Mouse (Mus musculus): ENCODE data around the gene Fbxw5. TPM values are rescaled to one million over a fixed set of nuclear protein-coding genes. Genes with fewer than 3 reads are reported as not detected.

The Fbxw5 gene
- 41.1 and 47.3 TPM in 2 replicates for polyA plus RNA-seq (2012; ENCODE audit: insufficient read depth, insufficient read length, missing spikeins)

DNA sequence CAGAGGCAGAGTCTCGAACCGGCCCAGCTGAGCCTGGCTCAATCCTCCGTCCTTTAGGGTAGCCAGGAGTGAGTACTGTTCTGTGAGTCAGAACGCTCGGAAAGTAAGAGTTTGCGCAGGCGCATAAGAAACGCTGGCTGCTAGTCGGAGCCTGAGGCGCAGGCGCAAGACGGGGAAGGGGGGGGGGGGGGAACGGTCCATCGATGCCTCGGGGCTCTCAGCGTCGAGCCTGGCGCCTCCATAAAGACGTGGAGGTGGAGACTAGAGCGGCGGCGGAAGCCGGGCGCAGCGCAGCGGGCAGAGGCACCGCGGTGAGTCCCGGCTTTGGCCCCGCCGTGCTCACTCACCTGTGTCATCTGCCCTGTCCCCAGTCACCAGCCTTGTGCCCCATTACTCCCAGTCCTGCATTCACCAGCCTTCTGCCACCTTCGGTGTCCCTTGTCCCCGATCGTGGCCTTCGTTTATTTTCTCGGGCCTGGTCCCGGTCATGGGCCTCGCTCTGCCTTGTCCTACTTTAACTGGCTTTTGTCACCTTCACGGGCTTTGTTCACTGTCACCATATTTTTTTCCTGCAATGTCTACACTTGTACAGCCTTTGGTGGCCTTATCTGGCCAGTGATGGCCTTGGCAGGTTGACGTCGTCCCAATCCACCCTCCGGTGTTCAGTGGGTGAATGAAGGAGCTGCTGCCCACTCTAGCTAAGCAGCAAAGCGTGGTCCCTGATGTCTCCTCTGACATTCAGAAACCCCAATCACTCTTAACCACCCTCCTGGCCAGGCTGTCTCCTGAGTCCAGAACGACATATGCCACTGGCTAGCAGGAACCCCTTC is at the start of gene Fbxw5:
Gene Fbxw5 (plus strand): TSS at position 175 of the 830 bp plus-strand sequence.
- H3K4me1 ChIP-seq (ENCODE audit: control insufficient read depth, insufficient read depth, insufficient read length, low read length): peaks cover 11% of the 10 kb centered on the region
- H3K27ac ChIP-seq (replicated peaks; ENCODE audit: low read depth, low read length): peak within 1 kb of the TSS; percentile 88
- H3K4me3 ChIP-seq (ENCODE audit: insufficient read depth, low read depth, low read length): peak within 1 kb of the TSS; percentile 89

DNA sequence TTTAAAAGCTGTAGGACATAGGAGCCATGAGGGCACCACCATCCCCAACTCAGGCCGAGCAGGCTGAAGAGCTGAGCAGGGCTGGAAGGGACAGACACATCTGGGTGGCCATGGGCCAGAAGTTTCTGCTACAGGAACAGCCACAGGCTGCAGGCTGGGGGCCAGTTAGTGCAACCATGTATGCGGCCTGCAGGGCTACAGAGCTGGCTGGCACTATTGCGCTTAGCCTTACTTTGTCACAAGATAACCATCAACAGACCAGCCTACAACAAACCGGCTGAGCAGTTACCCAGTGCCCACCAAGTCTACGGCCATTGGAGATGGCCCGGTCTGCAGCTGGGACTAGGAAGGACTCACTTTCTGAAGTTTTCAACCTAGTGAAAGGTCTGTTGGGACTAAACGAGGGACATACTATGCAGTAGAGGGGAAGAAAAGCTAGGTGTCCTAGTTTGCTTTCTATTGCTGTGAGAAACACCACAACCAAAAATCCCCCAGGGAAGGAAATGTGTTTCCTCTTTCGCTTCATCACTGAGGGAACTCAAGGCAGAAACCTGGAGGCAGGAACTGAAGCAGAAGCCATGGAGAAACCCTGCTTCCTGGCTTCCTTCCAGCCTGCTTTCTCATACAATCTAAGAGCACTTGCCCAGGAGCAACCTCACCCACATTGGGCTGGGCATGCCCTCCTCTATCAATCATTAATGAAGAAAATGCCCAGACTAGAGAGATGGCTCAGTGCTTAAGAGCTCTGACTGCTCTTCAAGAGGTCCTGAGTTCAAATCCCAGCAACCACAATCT is 49.5 kb upstream of the Fbxw5 start:
- no peaks in the 10 kb centered on the region for H3K4me1 ChIP-seq (ENCODE audit: control insufficient read depth, insufficient read depth, insufficient read length, low read length)

DNA sequence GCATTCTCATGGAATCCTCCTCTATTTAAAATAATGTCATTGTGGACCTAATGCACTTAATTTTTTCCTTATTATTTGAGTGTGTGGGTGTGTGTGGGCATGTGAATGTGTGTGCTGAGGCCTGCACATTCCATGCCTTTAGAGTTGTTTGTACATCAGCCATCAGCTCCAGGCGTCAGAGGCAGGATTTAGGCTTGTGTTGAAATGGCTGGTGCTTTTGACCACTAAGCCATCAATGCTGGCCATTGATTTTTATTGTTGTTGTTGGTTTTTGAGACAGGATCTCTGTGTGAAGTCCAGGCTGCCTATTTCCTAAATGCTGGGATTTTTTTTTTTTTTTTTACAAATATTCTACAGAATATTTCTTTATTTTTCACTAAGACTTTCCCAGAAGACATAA is 47.6 kb upstream of the Fbxw5 start:
- Histone ChIP-seq H3K27ac (replicated peaks; ENCODE audit: low read depth, low read length) (no peak overlapping the region), H3K4me3 (ENCODE audit: insufficient read depth, low read depth, low read length) (no peak overlapping the region), H3K4me1 (ENCODE audit: control insufficient read depth, insufficient read depth, insufficient read length, low read length) (no peaks in the 10 kb centered on the region; the same call in 1 of the 2 replicates)

More for the DNA sequence above, 49.5 kb upstream of the Fbxw5 start:
- no peak overlapping the region for H3K4me3 ChIP-seq (ENCODE audit: insufficient read depth, low read depth, low read length)
- H3K27ac ChIP-seq (replicated peaks; ENCODE audit: low read depth, low read length): no peak overlapping the region

DNA sequence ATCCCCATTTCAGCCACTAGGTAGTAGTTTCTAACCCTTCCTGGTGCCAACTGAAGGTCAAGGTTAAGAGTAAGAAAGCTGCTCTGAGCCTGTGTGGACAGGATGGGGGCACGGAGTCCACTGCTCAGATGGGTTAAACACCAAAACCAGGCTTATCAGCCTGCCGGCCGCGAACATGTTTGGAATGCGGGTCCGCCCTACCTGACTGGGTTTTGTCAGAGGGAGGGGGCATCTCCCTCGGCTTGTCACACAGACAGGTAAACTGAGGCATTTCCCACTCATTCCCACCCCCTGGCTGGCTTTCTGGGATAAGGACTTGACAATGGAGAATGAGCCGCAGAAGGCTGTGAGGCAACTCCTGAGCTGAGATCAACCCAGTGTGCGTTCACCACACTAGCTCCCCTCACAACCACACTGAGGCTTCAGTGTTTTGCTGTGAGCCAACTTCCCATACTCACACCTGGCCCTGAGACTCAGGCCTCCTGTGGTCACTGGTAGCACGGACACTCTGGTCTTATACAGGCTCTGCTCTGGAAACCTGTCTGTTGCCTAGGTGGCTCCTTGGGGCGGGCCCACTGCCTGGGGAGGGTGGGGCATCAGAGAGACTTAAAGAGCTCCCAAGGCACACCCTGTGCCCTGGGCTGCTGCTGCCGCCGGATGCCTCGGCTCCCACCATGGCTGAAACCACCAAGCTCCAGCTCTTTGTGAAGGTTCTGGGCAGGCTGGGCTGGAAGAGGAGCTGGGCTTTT is 44.2 kb upstream of the Fbxw5 start, which contains the start of gene Clic3:
Gene Clic3 (plus strand): TSS at position 634 of the 749 bp plus-strand sequence.
- H3K4me1 ChIP-seq (ENCODE audit: control insufficient read depth, insufficient read depth, insufficient read length, low read length): peaks cover 3% of the 10 kb centered on the region
- H3K27ac ChIP-seq (replicated peaks; ENCODE audit: low read depth, low read length): no peak within 1 kb of the TSS
- no peak within 1 kb of the TSS for H3K4me3 ChIP-seq (ENCODE audit: insufficient read depth, low read depth, low read length)

DNA sequence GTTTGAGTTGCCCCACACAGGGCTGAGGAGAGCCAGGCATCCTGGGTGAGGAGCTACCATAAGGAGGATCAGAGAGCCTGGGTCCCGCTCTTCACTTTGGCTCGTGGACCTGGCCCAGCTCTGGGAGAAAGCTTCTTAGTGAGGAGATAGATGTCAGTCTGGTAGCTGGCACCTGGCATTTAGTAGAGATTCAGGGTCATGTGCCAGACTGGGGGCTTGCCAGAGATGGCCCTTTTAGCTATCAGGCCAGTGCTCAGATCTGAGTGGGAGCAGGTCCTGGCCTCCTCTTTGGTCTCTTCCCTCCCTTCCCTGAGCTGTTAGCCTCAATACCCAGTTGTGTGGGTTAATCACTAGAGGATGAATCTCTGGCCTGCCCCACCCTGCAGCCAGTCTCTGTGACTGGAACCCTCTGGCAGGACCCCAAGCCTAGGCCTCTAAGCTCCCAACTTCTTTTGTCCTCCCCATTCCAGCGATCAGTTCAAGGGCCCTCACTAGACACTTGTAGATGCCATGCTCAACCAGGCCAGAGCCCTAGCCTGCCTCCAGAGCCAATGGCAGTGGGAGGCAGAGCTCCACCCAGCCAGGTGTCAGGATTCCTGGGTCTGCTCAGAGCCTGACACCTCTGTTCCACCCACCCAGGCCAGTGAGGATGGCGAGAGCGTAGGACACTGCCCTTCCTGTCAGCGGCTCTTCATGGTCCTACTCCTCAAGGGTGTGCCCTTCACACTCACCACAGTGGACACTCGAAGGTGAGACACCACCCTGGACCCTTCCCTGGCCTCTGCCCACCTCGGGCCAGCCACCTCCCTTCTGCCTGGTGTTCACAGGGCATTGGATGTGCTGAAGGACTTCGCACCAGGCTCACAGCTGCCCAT is 43.3 kb upstream of the Fbxw5 start:
- H3K4me1 ChIP-seq (ENCODE audit: control insufficient read depth, insufficient read depth, insufficient read length, low read length): peaks cover 10% of the 10 kb centered on the region
- no peak overlapping the region for H3K4me3 ChIP-seq (ENCODE audit: insufficient read depth, low read depth, low read length)
- H3K27ac ChIP-seq (replicated peaks; ENCODE audit: low read depth, low read length): no peak overlapping the region

DNA sequence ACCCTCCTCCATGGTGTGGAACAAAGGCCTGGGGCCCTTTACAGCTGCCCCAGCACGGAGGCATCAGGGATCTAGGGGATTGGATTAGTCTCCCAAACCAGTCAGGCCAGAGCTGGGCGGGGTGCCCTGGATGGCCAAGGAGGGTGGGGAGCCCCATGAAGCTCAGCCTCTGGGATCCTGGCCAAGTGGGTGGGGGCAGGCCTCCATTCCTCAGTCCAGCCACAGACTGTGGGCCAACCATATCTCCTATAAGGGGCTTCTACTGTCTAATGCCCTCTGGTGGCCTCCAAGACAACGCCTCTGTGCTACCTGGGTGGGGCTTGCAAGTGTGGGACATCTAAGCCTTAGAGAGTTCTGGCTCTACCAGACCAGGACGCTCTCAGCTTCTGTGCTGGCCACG is 41.6 kb upstream of the Fbxw5 start:
- H3K27ac ChIP-seq (replicated peaks; ENCODE audit: low read depth, low read length): no peak overlapping the region
- H3K4me3 ChIP-seq (ENCODE audit: insufficient read depth, low read depth, low read length): peak overlapping the region; percentile 96; the same call in 1 of the 2 replicates
- peaks cover 10% of the 10 kb centered on the region for H3K4me1 ChIP-seq (ENCODE audit: control insufficient read depth, insufficient read depth, insufficient read length, low read length)

DNA sequence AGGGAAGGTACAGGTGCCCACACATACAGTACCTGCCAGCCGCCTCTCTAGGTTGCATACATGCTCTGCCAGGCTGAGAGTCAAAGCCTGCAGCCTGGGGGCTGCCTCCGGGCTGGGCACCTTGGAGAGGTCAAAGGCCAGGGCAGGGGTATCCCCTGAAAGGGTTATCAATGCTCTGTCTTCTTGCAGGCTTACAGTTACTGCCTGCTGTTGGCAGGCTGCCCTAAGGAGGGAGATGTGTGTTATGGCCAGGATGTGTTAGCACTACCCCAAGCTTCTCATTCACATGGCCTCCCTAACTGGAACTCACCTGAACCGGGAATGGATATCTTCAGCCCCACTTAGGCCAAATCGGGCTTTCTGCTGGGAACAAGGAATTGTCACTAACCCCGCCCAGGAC is 40.4 kb upstream of the Fbxw5 start:
- Histone ChIP-seq H3K4me1 (ENCODE audit: control insufficient read depth, insufficient read depth, insufficient read length, low read length) (peaks cover 12% of the 10 kb centered on the region), H3K27ac (replicated peaks; ENCODE audit: low read depth, low read length) (peak overlapping the region; percentile 90), H3K4me3 (ENCODE audit: insufficient read depth, low read depth, low read length) (peak overlapping the region; percentile 96)

DNA sequence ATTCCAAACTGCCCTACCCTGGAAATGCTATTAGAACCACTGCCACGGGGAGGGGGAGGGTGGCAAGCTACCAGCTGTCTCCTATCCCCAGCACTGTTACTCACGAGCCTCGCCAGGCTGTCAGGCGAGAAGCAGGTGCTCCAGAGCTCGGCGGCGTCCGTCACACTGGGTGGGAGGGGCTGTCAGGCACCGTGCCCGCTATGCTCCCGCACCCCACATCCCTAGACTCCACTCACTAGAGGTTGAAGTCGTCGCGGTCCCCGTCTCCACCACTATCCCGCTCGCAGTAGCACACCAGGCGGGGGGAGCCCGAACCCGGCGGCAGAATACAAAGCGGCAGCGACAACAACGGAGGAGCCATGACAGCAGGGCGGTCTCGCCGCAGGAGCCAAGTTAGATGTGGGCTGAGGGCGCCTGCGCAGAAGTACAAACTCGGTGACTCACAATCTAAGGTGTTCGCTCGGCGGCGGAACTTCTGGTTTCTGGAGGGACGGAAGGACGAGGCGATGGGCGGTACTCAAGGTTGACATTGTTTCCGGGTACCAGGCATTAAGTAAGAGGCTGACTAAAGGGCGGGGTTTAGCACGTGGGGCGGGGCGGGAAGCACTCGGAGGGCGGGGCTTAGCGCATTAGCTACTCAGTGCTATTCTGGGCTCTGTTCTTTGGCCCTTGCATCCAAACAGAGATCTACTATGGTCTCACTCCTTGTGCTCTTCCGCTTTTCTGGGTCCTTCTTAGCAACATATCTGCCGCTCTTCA is 39.8 kb upstream of the Fbxw5 start, which contains the start of gene Paxx:
Gene Paxx (minus strand): TSS at position 544 of the 759 bp plus-strand sequence.
- peak within 1 kb of the TSS; percentile 90 for H3K27ac ChIP-seq (replicated peaks; ENCODE audit: low read depth, low read length)
- H3K4me1 ChIP-seq (ENCODE audit: control insufficient read depth, insufficient read depth, insufficient read length, low read length): peaks cover 18% of the 10 kb centered on the region
- H3K4me3 ChIP-seq (ENCODE audit: insufficient read depth, low read depth, low read length): peak within 1 kb of the TSS; percentile 96

DNA sequence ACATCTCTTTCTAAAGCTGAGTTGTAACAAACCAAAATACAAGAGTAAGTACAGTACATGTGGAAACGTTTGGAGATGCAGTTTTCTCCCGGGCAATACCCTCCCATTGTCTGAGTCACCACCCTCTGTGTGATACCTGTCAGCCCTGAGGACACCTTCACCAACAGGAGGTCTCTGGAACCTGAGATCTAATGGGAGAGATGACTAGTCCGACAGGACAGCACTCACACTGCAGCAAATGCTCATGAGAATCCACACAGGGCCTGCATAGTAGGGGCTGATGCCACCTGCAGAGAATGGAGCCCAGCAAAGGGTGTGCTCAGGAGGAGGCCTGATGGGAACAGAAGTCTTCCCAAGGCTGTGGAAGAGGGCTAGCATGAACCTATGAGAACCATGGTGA is 39.1 kb upstream of the Fbxw5 start:
- peak overlapping the region; percentile 74 for H3K27ac ChIP-seq (replicated peaks; ENCODE audit: low read depth, low read length)
- peaks cover 22% of the 10 kb centered on the region for H3K4me1 ChIP-seq (ENCODE audit: control insufficient read depth, insufficient read depth, insufficient read length, low read length)
- H3K4me3 ChIP-seq (ENCODE audit: insufficient read depth, low read depth, low read length): peak overlapping the region; percentile 43

DNA sequence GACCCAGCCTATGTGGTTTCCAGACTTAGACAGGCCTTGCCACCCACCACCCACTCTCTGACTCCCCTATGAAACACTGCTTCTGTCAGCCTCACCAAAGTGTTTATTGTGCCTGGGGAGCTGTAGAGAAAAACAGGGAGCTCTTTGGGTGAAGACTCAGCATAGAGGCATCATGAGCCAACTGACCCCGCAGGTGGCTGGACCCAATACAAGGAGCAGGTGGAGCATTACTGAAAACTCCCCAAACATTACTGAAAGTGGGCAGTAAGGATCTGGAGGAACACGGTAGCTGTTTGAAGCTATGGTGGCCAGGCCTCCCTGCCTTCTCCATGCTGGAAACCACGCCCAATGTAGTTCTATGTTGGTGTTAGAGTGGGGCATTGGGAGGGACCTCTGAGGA is 36.9 kb upstream of the Fbxw5 start:
- Histone ChIP-seq H3K27ac (replicated peaks; ENCODE audit: low read depth, low read length) (no peak overlapping the region), H3K4me3 (ENCODE audit: insufficient read depth, low read depth, low read length) (no peak overlapping the region), H3K4me1 (ENCODE audit: control insufficient read depth, insufficient read depth, insufficient read length, low read length) (peaks cover 22% of the 10 kb centered on the region)

DNA sequence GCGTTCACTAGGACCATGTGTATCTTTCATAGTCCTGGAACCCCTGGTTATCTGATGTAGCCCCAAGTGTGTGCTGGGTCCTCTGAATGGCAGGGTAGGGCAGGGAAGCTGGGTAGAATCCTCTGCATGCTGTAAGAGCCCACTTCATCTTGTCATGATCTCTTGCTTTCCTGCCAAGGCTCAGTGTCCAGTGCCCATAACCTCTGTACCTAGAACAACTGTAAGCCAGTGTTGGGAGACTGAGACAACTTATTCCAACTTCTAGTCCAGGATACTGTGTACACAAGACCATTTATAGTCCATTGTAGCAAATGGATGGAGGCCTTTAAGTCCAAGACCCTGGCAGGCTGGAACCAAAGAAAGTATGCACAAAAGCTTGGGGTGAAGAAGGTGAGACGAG is 35.3 kb upstream of the Fbxw5 start:
- Histone ChIP-seq H3K4me1 (ENCODE audit: control insufficient read depth, insufficient read depth, insufficient read length, low read length) (peaks cover 22% of the 10 kb centered on the region), H3K4me3 (ENCODE audit: insufficient read depth, low read depth, low read length) (no peak overlapping the region), H3K27ac (replicated peaks; ENCODE audit: low read depth, low read length) (peak overlapping the region; percentile 68)

DNA sequence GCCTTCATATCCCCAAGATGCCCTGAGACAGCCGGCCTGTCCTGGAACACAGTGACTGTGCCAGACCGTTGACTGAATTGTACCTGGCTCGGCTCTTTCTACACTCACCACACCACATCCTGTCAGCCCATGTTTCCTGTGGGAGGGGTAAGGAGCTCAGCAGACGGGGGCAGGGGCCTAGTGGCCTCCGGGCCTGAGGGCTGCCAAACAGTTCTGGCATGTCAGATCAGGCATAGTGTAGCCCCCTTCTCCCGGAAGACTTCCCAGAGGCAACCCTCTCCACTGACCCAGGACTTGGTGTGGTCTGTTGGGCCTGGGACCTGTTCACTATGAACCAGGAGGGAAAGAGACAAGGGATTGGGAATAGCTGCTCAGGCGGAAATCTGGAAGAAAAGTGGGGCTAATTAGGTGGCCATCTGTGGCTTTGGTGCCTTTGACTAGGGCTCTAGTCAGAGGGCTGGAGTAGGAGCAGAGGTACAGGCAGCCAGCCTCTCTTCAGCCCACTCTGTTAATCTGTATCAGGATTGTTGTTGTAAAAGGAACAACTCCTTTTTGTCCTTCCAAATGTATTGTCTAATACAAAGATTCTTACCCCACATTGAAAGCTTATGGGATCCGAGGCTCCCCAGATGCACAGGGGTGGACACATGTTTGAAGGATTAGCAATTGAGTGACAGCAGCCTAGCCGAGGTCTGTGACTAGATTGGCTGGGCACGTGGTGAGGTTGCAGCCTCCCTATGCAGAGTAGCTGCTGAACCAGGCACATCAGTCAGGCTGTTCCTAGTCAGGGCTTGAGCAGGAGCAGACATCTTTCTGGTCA is 34.5 kb upstream of the Fbxw5 start:
- Histone ChIP-seq H3K4me1 (ENCODE audit: control insufficient read depth, insufficient read depth, insufficient read length, low read length) (peaks cover 22% of the 10 kb centered on the region), H3K27ac (replicated peaks; ENCODE audit: low read depth, low read length) (peak overlapping the region; percentile 68), H3K4me3 (ENCODE audit: insufficient read depth, low read depth, low read length) (no peak overlapping the region)
